25 mouse cellular contexts compared by ENCODE assay signal in genomic region chr17:56876981-56877380, GRCm38 (mm10). TPM values are rescaled to one million over a fixed set of nuclear protein-coding genes. Genes with fewer than 3 reads are reported as not detected.
"Had no signal": no experiment of that assay in that cellular context is flagged by ENCODE, and none has a peak within 500 bp of the region (broad histone marks: within the 10 kb centered on the region; RNA-seq: fewer than 3 reads in every experiment).

No protein-coding gene starts in this region.

- DNase-seq: liver, postnatal 0 days; midbrain, embryonic 14.5 days; retina, postnatal 1 day; right cerebral cortex, adult 18-20 months; right cerebral cortex, postnatal 25 days; right cerebral cortex, postnatal 4 days; thymus, adult 2 months; thymus, postnatal 25 days; thymus, postnatal 4 days had no signal

- H3K27me3 ChIP-seq: liver, embryonic 15.5 days; lung, embryonic 15.5 days; midbrain, embryonic 12.5 days; neural tube, embryonic 13.5 days; neural tube, embryonic 15.5 days; stomach, embryonic 15.5 days had no signal

- H3K9ac ChIP-seq: liver, embryonic 15.5 days; liver, postnatal 0 days; lung, embryonic 15.5 days; midbrain, embryonic 12.5 days; neural tube, embryonic 13.5 days; neural tube, embryonic 15.5 days; stomach, embryonic 15.5 days had no signal

- H3K4me3 ChIP-seq: liver, embryonic 15.5 days; lung, embryonic 15.5 days; midbrain, embryonic 10.5 days; midbrain, embryonic 12.5 days; myocyte; neural tube, embryonic 13.5 days; neural tube, embryonic 15.5 days; stomach, embryonic 15.5 days had no signal

- H3K36me3 ChIP-seq: liver, embryonic 15.5 days; lung, embryonic 15.5 days; midbrain, embryonic 10.5 days; midbrain, embryonic 12.5 days; neural tube, embryonic 13.5 days; neural tube, embryonic 15.5 days; stomach, embryonic 15.5 days had no signal

- H3K4me1 ChIP-seq: liver, embryonic 15.5 days; lung, embryonic 15.5 days; midbrain, embryonic 10.5 days; midbrain, embryonic 12.5 days; neural tube, embryonic 13.5 days; neural tube, embryonic 15.5 days; stomach, embryonic 15.5 days had no signal

- H3K9me3 ChIP-seq: liver, embryonic 15.5 days; lung, embryonic 15.5 days; midbrain, embryonic 10.5 days; midbrain, embryonic 12.5 days; neural tube, embryonic 13.5 days; neural tube, embryonic 15.5 days; stomach, embryonic 15.5 days had no signal

- H3K4me2 ChIP-seq: liver, embryonic 15.5 days; lung, embryonic 15.5 days; midbrain, embryonic 12.5 days; neural tube, embryonic 13.5 days; neural tube, embryonic 15.5 days; stomach, embryonic 15.5 days had no signal

- H3K27ac ChIP-seq: liver, embryonic 15.5 days; lung, embryonic 15.5 days; midbrain, embryonic 10.5 days; midbrain, embryonic 12.5 days; neural tube, embryonic 13.5 days; neural tube, embryonic 15.5 days; stomach, embryonic 15.5 days; stomach, postnatal 0 days had no signal

- ATAC-seq: liver, postnatal 0 days; midbrain, embryonic 16.5 days had no signal

RNA-seq across cellular contexts. Expression of gene 1700061G19Rik, which starts 1.7 kb away (rescaled TPM):
- polyA plus RNA-seq: small intestine, adult 2 months had no signal

RNA-seq across cellular contexts. Expression of gene Acsbg2, which starts 2.7 kb away (rescaled TPM):
- polyA plus RNA-seq: liver, embryonic 15.5 days; liver, postnatal 0 days; lung, adult 2 months; lung, embryonic 15.5 days; lung, postnatal 0 days; midbrain, embryonic 10.5 days; midbrain, embryonic 12.5 days; midbrain, embryonic 14.5 days; midbrain, embryonic 16.5 days; myocyte; neural tube, embryonic 11.5 days; neural tube, embryonic 13.5 days; neural tube, embryonic 15.5 days; small intestine, adult 2 months; spleen, adult 2 months; stomach, embryonic 15.5 days; urinary bladder, adult 2 months had no signal
